Mouse (Mus musculus) thymus, postnatal 4 days (tissue): Measurements from ENCODE around the gene Ube2u.
"Not testable (repeated sequence)": the region's sequence is repeated elsewhere in the genome, so short reads cannot be mapped to it uniquely, and the experiment has no call there.

ENCODE experiments used
- DNase-seq: peaks from one replicate; pipeline ENCODE4 v3.0.0; 2021

Ube2u gene

DNA sequence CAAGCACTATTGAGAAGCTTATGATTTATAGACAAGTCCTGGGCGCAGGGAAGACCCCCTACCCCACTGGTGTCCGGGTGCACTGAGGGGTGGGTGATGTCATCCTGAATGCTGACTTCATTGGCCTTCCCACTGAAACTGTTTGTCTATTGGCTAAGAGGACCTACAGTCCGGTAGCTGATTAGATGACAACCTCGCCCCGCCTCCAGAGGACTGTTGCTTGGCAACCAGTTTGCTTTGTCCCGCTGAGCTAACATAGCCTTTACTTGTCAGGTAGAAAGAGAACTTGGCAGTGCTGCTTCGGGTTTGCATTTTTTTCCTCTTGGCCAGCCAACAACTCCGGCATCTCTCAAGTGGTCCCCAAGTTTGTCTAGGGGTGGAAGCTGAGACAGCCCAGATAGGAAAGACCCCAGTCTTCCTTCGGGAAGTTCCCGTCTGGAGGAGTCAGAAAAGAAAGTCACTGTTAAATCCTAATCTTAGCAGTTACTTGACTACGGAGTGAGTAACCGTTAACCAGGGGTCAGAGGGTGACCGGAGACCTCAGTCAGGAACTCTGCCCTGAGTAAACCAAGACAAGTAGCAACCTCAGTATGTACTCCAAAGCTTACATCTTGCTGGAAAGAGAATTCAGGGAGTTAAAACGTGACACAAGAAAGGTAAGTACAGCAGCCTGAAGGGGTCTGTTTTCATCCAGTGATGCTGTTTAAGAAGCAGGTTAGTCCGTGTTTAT is at the start of gene Ube2u:
Gene Ube2u (plus strand): TSS at position 258 of the 730 bp plus-strand sequence.
- DNase-seq, result peak; percentile 9

DNA sequence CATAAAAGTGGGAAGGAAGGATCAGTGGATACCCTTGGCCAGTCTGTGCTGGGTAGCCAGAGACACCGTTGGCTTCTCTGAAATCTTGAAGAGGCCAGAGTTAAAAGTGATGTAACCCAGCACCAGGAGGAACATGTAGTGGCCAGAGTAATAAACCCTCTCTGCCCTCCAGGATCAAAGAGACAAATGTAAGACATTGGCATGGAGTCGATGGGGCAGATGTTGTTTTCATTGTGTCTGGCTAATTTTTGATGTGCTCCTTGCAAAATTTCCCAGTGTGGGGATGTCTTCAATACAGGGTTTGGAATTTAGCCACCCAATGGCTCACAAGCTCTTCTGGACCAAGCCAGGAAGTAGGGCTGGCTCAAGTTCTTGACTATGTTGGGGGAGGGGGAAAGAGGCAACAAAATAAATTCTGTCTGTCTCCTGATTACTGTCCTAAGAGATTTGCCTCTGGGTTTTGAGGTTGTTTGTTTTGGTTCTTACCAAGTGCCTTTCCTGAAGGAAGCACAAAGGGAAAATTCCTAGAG is 49.2 kb upstream of the Ube2u start:
- DNase-seq, result no peak

- DNase-seq, result no peak
Observed at GRCm38 (mm10) chr4:100435281-100436168, 43.1 kb upstream of the Ube2u start.

DNA sequence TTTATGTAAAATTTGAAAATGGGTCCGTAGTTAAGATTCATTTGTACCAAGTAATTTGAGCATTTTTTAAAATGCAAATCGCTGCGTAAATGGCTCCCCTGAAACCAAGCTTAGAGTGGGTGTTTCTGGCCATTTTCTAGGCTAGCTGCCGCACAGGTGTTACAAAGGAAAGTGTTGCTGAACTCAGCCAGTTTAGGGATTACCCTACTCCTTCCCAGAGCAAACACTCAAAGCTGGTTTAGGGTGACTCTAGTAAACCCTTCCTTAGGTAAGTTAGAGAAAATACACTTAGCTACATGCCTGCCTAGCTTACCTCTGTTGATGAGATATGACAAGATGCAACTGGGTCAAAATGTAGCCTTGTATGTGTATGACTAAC is 42.5 kb upstream of the Ube2u start:
- DNase-seq, result no peak

GRCm38 (mm10) chr4:100446897-100447296 is 31.8 kb upstream of the Ube2u start:
- DNase-seq, result no peak

DNA sequence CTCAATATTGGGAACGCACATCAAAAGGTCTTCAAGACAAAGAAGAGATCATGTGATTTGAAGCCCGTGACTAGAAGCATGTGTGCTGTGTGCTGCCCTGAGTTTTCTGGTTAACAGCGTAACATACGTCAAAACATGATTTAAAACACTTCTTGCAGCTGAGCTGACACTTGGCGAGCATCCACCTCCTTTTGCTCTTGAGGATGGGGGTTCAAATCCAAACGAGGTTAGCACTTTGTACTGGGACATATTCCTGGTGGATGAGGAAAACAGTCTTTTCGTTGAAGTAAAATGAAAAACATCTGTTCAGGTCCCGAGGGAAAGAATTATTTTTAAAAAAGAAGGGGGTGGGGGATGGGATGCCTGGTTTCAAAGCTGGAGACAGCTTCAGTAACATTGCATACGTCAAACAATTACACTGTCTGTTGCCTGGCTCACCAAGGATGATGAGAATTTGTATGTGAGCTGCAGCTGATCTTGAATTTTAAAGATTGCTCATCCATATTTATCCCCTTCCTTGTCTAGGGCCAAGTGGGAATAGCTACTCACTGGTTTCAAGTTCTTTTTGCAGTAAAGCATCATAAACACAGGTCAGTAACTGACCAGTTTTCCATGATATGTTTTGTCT is 16.0 kb upstream of the Ube2u start:
- no peak for DNase-seq

- no peak for DNase-seq
Observed at GRCm38 (mm10) chr4:100488447-100488846, 9.8 kb downstream of the Ube2u start.

DNA sequence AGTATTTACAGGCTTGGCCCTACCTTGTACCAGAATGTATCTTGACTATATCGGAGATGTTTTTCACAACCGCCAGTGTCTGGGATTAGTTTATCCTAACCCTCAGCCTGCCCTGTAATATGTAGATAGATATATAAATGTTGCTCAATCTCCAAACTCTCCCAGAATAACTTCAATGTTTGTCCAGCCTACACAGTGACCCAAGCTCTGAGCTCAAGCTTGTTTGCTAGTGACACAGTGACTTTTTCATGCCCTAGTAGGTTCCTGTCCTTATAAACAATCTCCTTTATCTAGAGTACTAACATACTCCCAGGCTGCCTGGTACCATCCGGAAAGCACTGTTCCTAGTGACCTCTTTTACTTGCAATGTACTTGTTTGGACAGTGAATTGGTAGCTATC is 16.5 kb downstream of the Ube2u start:
- DNase-seq, result no peak

- DNase-seq, result no peak
Observed at GRCm38 (mm10) chr4:100496521-100496920, 17.9 kb downstream of the Ube2u start.

DNA sequence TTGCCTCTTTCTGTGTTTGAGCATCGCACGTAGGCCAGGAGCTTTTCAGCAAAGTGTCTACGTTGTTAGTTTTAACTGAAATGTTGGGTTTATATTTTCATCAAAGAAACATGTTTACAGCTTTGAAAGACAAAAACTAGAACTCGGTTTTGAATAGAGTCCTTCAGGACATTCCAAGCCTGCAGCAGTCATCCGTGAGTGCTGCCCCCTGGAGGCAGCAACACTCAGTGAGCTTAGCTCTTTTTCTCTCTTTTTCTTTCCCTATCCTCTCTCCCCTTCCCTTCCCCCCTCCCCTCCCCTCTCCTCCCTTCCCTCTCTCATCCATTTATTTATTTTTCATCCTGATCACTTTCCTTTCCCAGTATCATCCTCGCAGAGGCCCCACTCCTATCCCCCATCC is 19.5 kb downstream of the Ube2u start:
- peak; percentile 20 for DNase-seq

GRCm38 (mm10) chr4:100499037-100499601 is 20.5 kb downstream of the Ube2u start:
- DNase-seq, result not testable (repeated sequence)

GRCm38 (mm10) chr4:100503337-100503736 is 24.7 kb downstream of the Ube2u start:
- no peak for DNase-seq

DNA sequence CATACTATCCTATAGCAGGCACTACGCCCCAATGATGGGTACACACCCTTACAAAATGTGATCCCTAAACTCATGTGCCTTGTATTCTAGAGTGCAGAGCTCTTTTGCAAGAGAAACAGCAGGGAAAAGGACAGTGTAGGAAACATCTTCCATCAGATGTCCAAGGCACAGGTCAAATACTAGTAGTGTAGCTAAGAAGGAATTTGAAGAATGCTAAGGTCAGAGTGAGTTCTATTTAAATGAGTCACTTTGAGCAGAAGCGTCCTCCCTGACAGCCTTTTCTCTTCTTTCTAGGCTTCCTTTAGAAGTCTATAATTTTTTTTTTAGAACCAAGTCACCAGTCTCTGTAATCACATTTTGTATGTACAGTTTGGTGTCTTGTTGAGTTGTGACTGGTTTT is 39.0 kb downstream of the Ube2u start:
- no peak for DNase-seq

GRCm38 (mm10) chr4:100522534-100522933 is 43.9 kb downstream of the Ube2u start:
- DNase-seq, result no peak

- no peak for DNase-seq
Observed at GRCm38 (mm10) chr4:100524741-100525140, 46.1 kb downstream of the Ube2u start.

DNA sequence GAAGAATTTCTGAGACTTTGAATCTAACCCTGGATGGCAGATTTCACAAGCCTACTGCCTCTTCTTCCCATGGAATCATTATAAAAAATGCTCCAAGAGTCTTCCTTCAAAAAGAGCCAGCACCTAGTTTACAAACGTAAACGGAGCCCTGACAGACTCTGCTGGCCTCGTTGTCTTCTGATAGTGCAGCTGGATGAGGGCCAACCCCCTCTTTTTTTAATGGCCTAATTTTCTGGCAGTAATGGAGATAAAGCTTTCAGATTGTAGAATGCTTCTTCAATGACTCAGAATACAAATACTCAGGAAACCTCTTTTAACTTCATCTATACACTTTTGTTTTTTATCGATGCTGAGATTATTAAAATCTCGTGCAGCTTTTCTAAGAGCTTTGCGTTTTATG is 47.6 kb downstream of the Ube2u start:
- DNase-seq, result no peak

DNA sequence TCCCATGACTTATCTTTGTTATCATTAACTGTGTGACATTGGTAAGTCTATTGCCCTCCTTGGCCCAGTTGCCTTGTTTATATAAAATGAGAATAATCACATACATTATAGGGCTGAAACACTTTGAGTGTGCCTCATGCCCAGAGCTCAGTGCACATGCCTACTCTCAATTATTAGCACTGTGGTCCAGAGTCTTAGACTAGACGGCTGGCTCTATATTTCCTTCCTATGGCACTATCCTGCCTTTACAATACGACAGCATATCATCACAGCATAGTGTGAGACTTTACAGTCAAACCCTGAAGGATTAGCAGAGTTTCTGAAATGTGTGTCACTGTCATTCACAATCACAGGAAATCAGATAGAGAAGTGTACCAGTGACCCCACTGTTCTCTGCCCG is 48.4 kb downstream of the Ube2u start:
- DNase-seq, result no peak

DNA sequence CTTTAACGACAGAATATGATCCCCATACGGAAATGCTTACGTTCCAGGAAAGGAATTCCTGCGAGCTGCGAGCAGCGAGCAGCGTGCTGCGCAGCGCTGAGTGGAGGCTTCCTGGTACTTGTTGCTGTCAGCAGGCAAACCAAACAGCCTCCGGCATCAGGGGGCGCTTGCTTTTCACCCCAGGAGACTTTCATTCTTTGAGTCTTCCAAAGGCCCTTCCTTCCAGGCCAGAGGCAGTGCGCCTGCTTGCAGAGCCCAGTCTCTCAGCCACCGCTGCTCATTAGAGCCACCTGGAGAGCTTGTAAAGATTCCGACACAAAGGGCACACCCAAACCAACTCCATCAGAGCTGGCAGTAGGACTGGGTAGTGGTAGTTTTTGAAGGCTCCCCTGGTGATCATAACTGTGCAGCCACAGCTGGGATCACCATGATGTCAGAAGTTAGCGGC is 48.9 kb downstream of the Ube2u start:
- no peak for DNase-seq

DNA sequence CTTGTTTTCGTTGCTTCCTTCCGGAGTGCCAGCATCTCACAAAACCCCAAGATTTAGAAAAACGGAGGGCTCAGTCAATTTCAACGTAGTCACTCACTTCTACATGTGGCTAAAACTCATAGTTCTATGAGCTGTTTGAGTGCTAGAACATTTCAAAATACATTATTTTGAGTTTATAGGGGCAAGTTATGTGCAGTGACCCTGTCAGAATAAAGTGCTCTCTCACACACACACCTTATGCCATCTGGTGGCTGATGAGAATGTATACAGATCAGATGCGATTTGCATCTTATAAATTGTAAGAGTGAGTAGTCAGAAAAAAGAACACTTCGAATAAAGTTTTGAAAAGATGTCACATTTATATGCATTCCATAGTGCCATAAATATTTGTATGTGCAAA is 55.0 kb downstream of the Ube2u start:
- no peak for DNase-seq

- no peak for DNase-seq
Observed at GRCm38 (mm10) chr4:100534946-100535345, 56.3 kb downstream of the Ube2u start.

DNA sequence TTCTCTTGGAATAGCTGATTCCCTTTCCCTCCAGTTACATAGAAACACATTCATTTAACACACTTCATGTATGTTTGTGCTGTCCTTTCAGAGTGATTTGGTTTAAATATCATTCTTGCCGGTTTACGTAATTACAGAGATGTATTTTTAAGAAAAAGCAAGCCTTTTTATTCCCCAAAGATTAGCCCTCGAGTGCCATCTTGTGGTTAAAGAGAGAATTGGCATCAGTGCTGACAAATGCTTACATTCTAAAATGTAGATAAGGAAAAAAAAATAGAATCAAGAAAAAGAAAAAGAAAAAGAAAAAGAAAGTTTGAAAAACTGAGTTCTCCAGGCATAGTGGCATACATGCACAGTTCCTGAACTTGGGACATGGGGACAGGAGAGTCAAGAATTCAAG is 59.2 kb downstream of the Ube2u start:
- DNase-seq, result peak; percentile 8

DNA sequence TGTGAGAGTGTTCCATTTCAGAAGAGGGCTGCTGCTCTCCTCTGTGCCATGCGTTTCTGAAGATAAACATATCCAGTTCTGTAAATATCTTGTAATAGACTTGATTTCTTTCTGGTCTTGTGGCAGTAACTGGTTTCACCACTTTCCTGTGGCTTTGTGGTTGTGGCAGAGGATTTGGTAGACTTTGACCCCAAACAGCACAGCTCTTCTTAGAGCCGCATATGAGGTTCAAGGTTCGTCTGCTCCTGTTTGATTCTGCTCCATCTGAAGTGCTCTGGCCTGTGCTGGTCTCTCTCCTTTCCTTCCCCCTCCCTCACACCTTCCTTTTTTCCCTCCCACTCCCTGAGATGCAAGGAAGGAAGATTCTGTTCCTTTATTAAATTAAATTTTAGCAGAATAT is 60.8 kb downstream of the Ube2u start:
- no peak for DNase-seq

- no peak for DNase-seq
Observed at GRCm38 (mm10) chr4:100547905-100548304, 69.3 kb downstream of the Ube2u start.
